ENCODE assay signal across 8 mouse cellular contexts in the genomic region with DNA sequence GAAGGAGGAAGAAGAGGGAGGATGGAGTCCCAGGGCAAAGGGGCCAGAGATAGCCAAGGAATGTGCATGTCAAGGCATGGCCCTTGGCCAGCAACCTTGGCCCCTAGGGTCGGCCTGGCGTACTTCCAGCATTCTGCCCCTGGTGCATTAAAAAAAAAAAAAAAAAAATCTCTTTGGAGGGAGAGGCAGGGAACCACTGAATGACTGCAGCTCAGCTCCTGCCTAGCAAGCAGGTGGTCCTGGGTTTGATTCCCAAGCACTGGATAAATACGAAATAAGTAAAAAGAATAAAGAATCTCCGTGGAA. TPM values are rescaled to one million over a fixed set of nuclear protein-coding genes. Genes with fewer than 3 reads are reported as not detected.
A peak's percentile ranks its signal among the peaks of the same experiment; 100 is the strongest.
DNase-seq lines count a peak whose midpoint lies in the region; ATAC-seq lines count a peak whose summit lies in the region.

No protein-coding gene starts in this region.

- no peak overlapping the region for H3K9ac ChIP-seq in lung, embryonic 15.5 days
- no peak overlapping the region for H3K9ac ChIP-seq in liver, embryonic 16.5 days (ENCODE audit: low read depth, low read length)

- peak overlapping the region; percentile 96 for H3K4me2 ChIP-seq in lung, embryonic 15.5 days
- H3K4me2 ChIP-seq in liver, embryonic 16.5 days (ENCODE audit: low read depth, low read length) = peak overlapping the region; percentile 99

- peaks cover 25% of the 10 kb centered on the region for H3K4me1 ChIP-seq in lung, embryonic 15.5 days
- peaks cover 36% of the 10 kb centered on the region for H3K4me1 ChIP-seq in embryonic facial prominence, embryonic 10.5 days
- peaks cover 20% of the 10 kb centered on the region for H3K4me1 ChIP-seq in liver, embryonic 16.5 days (ENCODE audit: control insufficient read depth, low read depth, low read length)

- H3K27me3 ChIP-seq in lung, embryonic 15.5 days = no peaks in the 10 kb centered on the region
- H3K27me3 ChIP-seq in embryonic facial prominence, embryonic 10.5 days (replicated peaks; ENCODE audit: low read depth, poor library complexity, severe bottlenecking) = peaks cover 49% of the 10 kb centered on the region
- no peaks in the 10 kb centered on the region for H3K27me3 ChIP-seq in liver, embryonic 16.5 days (ENCODE audit: control insufficient read depth, insufficient read depth, low read depth, low read length)

- 41% methylated on average over 4 of the region's 4 CpGs for WGBS in lung, embryonic 15.5 days
- WGBS in embryonic facial prominence, embryonic 10.5 days = 53% methylated on average over 4 of the region's 4 CpGs
- WGBS in liver, embryonic 16.5 days (ENCODE audit: insufficient replicate concordance) = 48% methylated on average over 4 of the region's 4 CpGs

- peak; percentile 28 for DNase-seq in cerebellum, adult 11 months
- DNase-seq in lung, postnatal 25 days (ENCODE audit: low spot score) = no peak
- DNase-seq in embryonic facial prominence, embryonic 10.5 days (ENCODE audit: low spot score) = no peak
- DNase-seq in thymus, postnatal 25 days = no peak
- DNase-seq in T-cell, adult 2 months (ENCODE audit: low spot score) = no peak

- H3K27ac ChIP-seq in lung, embryonic 15.5 days = no peak overlapping the region
- peak overlapping the region; percentile 99; the same call in 1 of the 2 replicates for H3K27ac ChIP-seq in embryonic facial prominence, embryonic 10.5 days (replicated peaks)
- no peak overlapping the region for H3K27ac ChIP-seq in liver, embryonic 16.5 days (ENCODE audit: low read length)

- no peak for ATAC-seq in cerebellum, adult (ENCODE audit: insufficient number of reproducible peaks, low FRiP score, low TSS enrichment)
- no peak for ATAC-seq in lung, embryonic 15.5 days (ENCODE audit: borderline replicate concordance, extremely low read depth, low FRiP score, low TSS enrichment)
- ATAC-seq in liver, embryonic 16.5 days (ENCODE audit: low read depth) = no peak

- no peaks in the 10 kb centered on the region; the same call in 1 of the 2 replicates for H3K36me3 ChIP-seq in lung, embryonic 15.5 days
- peaks cover 3% of the 10 kb centered on the region; the same call in 1 of the 2 replicates for H3K36me3 ChIP-seq in embryonic facial prominence, embryonic 10.5 days (replicated peaks)
- no peaks in the 10 kb centered on the region for H3K36me3 ChIP-seq in liver, embryonic 16.5 days (ENCODE audit: control insufficient read depth, insufficient read depth)

- no peaks in the 10 kb centered on the region for H3K9me3 ChIP-seq in lung, embryonic 15.5 days
- no peaks in the 10 kb centered on the region for H3K9me3 ChIP-seq in embryonic facial prominence, embryonic 10.5 days
- H3K9me3 ChIP-seq in liver, embryonic 16.5 days (replicated peaks; ENCODE audit: control insufficient read depth, low read length) = no peaks in the 10 kb centered on the region

- H3K4me3 ChIP-seq in lung, embryonic 15.5 days = 0 out of 2 replicates have a peak overlapping the region, but pooled peaks have one; percentile 80
- peak overlapping the region; percentile 83 for H3K4me3 ChIP-seq in embryonic facial prominence, embryonic 10.5 days
- H3K4me3 ChIP-seq in liver, embryonic 16.5 days (ENCODE audit: low read depth, low read length) = no peak overlapping the region

RNA-seq across cellular contexts. Expression of a gene that starts 1.4 kb away (rescaled TPM):
- polyA plus RNA-seq in lung, embryonic 15.5 days (2015; fragmentation: Nextera tagmentation; extraction: Ambion mirVana) = 21.8 and 22.4 TPM in 2 replicates
- polyA plus RNA-seq in embryonic facial prominence, embryonic 10.5 days (2016; fragmentation: Nextera tagmentation; extraction: Ambion mirVana) = 14.1 and 15.8 TPM in 2 replicates
- polyA plus RNA-seq in liver, embryonic 16.5 days (2015; fragmentation: Nextera tagmentation; extraction: Ambion mirVana) = 3.6 and 4.6 TPM in 2 replicates
